Mouse (Mus musculus) thymus, postnatal 10 days (tissue): ENCODE data around the gene Rarg.
A peak's percentile ranks its signal among the peaks of the same experiment; 100 is the strongest.
"Not testable (repeated sequence)": the region's sequence is repeated elsewhere in the genome, so short reads cannot be mapped to it uniquely, and the experiment has no call there.

Experiments
- DNase-seq, 2 experiments: peaks; one replicate each; pipeline ENCODE4 v3.0.0; 2021; ENCODE audit warnings: low spot score in 2 of 2

Gene Rarg

DNA sequence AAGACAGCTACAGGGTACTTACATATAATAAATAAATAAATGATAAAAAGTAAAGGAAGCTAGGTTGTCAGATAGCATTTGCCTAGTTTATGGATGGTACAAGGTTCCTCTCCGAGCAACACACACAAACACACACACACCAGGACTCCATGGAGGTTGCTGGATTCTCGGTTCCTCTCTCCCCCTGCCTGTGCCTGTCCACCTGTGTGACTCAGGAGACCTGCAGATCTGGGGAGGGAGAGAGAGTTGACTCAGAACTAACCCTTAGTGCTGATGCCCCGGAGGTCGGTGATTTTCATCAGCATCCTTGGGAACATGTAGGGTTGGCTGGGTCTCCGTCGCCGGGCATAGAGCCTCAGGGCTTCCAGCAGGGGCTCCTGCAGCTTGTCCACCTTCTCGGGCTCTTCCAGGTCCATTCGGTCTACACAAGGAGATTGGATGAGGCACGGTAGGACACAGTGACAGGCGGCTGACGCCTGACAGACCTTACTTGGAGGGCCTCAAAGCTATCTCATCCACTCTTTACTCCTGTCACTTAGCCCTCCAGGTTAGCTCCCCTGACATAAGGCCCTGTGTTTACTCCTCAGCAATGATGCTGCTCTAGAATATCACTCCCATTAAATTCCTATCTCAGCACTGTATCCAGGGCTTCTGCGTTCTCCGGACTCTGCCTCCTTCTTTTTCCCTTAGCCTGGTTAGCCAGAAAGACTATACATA is 18.6 kb downstream of the Rarg start:
- DNase-seq: no peak

DNA sequence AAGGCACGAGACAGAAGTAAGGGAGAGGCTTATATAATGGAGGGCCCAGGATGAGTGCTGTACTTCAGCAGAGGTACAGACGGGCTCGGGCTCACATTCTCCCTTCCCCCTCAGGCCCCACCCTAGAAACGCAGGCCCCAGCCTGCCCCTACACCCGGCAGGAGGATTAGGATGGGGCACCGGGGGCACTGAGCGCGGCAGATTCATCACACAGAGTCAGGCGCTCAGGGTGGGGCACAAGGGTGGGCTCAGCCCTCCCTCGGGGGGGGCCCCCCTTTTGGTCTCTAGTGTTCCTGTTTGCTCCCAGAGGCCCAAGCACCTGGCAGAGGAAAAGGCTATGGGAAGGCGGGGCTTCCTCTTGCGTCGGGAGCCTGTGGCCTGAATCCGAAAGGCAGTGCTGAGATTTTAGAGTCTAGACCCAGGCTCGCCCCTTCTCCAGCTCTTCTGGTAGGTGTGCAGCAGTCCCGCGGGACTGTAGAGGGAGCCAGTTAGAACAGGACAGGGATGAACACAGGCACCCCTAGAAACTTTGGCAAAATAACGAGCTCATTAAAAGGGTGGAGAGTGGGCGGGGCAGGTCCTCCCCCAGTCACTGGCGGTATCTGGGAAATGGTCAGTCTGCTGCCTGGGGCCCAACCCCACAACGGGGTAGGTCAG is 21.8 kb downstream of the Rarg start:
- no peak for DNase-seq

DNA sequence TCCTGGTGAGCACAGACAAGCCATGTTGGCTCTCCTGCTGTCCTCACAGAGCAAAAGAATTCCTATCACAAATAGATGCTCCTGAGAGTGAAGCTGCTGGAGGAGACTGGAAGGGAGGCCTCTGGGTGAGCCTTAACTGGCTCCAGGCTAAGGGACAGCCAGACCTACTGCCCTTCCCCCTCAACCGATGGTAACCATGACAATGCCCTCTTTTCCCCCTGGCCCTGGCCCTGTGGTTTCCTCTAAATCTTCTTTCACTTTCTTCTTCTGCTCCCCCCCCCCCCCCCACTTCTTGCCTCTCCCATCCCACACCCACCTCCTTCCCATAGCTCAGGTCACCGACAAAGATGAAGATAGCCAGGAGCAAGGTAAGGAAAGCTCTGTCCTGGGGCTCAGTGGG is 23.4 kb downstream of the Rarg start:
- DNase-seq: no peak

DNA sequence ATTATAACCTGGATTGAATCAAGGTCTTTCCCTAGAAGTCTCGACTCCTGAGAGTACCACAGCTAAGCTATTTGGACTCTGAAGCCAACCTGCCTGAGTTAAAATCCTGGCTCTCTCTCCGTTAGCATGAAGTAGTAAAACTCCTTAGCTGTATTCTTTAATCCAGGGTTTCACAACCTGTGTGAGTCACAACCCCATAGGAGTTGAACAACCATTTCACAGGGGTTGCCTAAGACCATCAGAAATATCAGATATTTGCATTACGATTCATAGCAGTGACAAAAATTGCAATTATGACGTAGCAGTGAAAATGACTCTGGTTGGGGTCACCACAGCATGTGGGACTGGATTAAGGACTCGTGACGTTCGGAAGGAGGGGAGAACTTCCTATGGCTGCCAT is 24.6 kb downstream of the Rarg start:
- no peak for DNase-seq

DNA sequence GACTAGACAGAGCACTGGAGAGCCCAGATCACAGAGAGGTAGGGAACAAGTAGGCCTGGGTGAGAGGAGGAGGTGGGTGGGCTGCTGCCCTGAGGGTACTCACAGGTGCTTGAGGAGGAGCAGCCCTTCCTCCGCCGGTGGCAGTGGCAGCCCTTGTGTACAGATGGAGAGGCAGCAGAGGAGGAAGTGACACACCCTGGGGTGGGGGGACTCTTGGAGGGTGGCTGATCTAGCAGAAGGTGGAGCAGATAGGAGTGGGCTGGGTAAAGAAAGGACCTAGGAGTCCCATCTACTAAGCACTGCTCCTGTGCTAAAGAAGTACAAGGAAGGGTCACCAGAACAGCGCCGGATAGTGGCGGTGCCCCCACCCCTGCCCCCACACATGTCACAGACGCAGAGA is 25.6 kb downstream of the Rarg start, which contains the start of gene Itgb7:
Gene Itgb7, minus strand, starts transcription at position 197 of the 400 bp plus-strand sequence.
- DNase-seq: peak; percentile 74 to 77

DNA sequence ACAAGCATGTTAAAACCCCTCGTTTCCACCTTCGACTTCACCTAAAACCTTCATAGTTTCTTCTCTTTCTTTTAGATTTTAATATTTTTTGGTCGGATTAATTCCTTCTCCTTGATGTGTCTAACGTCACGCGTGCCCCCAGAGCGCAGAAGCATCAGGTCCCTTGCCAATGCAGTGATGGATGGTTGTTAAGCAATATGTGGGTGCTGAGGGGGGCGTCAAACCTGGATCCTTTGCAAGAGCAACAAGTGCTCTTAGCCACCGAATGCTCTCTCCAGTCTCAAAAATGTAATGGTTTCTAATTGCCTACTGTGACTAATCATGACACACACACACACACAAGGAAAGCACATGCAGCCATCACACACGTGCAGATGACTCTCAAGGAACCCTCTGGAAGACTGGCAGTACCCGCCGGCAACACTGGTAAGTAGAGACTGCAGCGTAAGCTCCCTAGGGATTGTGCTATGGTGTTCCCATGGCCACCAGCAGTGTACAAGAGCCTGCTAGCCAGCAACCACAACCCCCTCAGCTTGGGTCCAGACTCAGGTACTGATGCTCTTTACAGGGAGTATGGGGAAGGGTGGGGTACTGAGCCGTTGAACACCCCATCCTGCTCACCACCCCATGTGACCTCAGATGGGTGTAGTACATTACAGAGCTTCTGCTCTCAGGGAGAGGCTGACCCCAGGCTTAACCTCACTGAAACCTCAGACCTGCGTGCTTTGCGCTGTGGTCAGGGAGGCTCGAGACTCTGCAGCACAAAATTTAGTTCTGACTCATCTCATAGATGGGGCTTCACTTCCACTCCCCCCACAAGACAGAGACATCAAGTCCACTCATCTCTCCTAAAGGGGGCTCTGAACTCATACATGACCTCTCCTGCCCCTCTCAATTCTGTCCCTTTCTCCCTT is 26.7 kb downstream of the Rarg start:
- DNase-seq: no peak

DNA sequence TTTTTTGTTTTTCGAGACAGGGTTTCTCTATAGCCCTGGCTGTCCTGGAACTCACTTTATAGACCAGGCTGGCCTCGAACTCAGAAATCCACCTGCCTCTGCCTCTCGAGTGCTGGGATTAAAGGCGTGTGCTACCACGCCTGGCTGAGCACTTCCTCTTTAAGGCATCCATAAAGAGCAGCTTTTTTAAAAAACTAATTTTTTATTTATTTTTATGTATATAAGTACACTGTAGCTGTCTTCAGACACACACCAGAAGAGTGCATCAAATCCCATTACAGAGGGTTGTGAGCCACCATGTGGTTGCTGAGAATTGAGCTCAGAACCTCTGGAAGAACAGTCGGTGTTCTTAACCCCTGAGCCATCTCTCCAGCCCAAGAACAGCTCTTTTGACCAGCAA is 31.7 kb downstream of the Rarg start:
- not testable (repeated sequence) for DNase-seq

GRCm38 (mm10) chr15:102224992-102225617 is 32.2 kb downstream of the Rarg start:
- peak; percentile 66 to 71 for DNase-seq

- peak; percentile 85 to 91 for DNase-seq
Measured at GRCm38 (mm10) chr15:102224186-102224991, 32.9 kb downstream of the Rarg start.

DNA sequence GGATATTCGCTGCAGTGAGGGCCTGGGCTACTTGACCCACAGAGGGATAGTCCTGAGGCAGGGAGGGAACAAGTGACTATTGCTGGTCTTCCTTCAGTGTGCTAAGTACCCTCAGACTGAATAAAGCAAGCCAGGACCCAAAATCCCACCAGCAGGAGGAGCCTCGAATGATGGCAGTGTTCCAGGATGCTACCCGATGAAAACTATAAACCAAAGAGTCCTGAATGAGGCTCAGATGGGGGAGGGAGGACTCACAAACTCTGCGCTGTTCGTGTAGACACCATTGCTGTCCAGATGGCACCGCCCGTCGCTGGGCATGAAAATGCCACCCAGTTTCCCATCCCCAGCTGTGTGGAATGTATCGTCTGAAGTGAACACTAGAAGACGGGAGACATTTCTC is 34.9 kb downstream of the Rarg start:
- DNase-seq: no peak

- no peak for DNase-seq
Measured at GRCm38 (mm10) chr15:102217325-102217724, 40.0 kb downstream of the Rarg start.

DNA sequence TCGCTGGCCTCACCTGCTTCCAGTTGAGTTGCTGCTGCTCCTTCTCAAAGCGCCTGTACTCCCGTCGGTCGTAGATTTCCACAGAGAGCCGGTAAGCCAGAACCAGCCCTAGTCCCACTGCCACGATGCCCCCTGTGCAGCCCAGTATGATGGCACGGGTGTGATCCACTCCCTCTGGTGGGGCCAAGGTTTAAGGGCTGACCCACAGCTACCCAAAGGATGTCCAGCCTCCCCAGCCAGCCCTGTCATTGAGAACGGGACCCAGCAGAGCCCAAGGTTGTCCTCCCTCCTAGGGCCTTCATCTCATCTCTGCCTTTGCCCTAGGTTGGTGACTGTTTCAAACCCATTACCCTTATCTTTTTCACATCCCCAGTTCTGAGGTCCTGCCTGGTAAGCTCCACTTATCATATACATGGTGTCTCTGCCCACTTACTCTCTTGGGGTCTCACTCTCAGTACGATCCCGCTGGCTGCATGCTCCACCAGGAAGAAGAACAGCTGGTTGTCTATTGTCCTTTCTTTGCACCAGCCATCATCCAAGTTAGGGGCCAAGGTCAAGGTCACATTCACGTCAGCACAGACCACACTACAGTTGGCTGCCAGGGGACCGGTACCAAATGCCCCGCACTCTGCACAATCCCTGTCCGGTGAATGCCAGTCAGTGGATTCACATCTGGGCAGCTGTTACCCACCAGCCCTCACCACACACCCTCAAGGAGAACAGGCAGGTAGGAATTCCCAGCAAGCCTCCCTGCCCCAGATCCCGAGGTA is 40.7 kb downstream of the Rarg start:
- no peak for DNase-seq

DNA sequence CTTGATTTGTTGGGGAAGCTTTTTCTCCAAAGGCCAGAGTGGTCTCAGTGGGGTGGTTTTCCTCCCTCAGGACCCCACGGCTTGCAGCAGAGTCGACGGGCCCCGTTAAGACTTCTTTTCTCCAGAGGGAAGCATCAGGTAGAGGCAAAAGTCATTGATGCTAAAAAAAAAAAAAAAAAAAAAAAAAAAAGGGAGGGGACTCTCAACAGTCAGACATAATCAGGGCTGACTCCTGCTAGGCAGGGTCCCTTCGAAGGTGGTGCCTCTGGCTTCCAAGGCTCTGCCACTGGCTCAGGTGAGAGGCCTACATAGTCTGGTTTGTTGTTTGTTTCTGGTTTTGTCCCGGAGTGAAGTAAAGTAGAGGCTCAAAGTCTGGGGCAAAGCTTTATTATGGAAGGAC is 41.7 kb downstream of the Rarg start:
- no peak for DNase-seq

DNA sequence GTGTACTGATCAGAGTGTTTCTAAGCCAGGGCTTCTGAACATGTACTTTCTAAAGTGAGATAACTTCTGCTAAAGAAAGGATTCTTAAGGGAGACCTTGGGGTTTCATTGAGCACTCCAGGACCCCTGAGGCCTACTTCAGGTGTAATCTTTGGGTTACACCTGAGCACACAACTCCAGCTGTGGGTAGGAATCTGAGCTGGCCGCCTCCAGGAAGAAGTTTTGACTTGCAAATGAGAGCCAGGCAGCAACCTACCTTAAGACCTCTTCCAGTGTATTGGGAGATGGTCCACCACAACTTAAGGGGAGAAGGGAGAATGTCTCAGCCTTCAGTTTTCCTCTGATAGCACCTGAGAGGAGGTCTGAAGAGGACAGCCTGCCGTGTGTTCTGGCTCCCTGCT is 43.2 kb downstream of the Rarg start:
- DNase-seq: no peak

DNA sequence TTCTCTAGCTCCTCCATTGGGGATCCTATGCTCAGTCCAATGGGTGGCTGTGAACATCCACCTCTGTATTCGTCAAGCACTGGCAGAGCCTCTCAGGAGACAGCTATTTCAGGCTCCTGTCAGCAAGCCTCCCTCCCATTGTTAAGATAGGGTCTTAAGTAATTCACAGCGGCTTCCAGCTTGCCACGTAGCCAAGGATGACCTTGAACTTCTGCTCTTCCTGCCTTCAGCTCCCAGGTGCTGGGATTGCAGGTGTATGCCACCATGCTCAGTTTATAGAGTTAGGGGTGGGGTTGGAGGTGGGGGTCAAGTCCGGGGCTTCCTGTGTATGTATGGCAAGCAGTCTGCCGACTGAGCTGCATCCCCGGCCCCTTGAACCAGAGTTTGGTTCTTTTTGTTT is 45.4 kb downstream of the Rarg start:
- no peak for DNase-seq

DNA sequence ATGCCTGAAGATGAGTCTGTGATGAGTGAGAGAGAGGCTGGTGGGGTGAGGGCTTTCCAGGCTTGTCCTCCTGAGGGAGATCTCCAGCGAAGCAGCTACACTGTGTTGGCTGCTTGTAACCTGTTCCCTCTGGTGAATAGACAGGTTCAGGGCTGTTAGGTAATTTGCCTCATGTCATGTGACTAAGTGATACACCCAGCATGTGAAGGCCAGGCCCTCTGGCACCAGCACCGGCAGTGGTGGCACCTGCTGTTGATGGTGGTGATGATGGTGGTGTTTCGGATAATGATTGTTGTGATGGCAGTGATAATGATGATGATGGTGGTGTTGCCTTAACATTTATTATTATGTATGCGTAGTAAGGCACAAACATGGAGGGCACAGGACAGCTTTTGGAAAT is 46.5 kb downstream of the Rarg start:
- DNase-seq: no peak

DNA sequence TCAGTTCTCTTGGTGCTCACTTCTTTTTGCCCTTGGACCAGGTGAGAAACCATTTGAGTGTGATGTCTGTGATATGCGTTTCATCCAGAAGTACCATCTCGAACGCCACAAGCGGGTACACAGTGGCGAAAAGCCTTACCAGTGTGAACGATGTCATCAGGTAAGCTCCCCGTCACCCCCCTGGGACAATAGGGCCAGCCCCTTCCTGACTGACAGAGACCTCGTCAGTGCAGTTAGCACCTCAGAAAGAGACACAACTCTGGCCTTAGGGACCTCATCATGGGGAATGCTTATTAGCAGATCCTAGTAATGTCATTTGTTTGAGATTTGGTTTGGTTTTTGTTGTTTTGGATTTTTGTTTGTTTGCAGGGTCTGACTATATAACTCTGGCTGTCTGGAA is 48.2 kb downstream of the Rarg start:
- DNase-seq: no peak

DNA sequence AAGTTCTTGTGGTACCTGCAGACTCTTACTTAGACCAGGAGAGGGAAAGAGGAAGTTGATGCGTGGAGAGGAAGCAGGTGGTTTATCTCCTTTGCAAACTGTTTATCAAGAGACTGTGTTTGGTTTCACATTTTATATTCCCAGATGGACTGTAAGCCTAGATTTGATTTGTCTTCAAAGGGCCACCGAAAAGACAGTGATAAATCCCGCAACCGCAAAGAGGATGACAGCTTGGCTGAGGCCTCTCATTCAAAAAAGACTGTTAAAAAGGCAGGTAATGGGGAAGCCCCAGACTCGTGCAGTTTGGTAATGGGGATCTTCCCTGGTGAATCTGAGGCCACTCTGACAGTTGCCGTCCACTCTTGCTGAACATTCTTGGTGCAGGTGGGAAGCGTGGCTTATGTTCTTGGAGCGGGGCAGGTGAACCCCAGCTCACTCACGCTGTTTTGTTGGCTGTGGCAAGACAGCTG is 49.2 kb downstream of the Rarg start:
- no peak for DNase-seq

DNA sequence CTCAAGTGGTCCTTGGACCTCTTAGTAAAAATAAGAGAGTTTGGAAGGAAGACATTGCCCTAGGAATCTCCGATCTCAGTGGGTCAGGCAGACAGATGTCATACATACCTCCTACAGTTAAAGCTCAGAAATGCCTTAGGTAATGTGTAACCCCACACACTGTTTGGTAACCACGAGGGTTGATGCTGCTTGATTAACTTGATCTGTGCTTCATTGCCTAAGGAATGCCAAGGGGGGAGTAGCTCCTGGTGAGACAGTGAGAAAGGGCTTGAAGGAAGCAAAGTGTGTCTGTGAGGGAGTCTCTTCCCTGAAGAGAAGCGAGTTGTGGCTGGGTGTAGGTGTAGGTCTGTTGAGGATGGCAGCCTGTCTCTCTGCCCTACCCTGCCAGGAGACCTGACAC is 50.0 kb downstream of the Rarg start:
- DNase-seq: no peak

- no peak for DNase-seq
Measured at GRCm38 (mm10) chr15:102205779-102206178, 51.5 kb downstream of the Rarg start.
